Mouse (Mus musculus) myocyte (in vitro differentiated cells): Measurements from ENCODE around the gene Gm20388.

Experiments
- MAX ChIP-seq: IDR thresholded peaks from one replicate; pipeline ENCODE4 v1.6.1; 2011; ENCODE audit warnings: low read depth, mild to moderate bottlenecking, control low read depth
- MYOG ChIP-seq, 3 experiments: IDR thresholded peaks; one replicate each; pipeline ENCODE4 v1.6.1; 2011; ENCODE audit warnings: control low read depth in 2 of 3, low read depth in 2 of 3, mild to moderate bottlenecking in 2 of 3; ENCODE audit not compliant: insufficient read length in 2 of 3, control insufficient read depth in 1 of 3, insufficient read depth in 1 of 3
- POLR2A ChIP-seq: IDR thresholded peaks from one replicate; pipeline ENCODE4 v1.6.1; 2011; ENCODE audit warnings: low read depth, mild to moderate bottlenecking, control low read depth, moderate library complexity; ENCODE audit not compliant: insufficient read length
- POLR2AphosphoS2 ChIP-seq: IDR thresholded peaks from one replicate; pipeline ENCODE4 v1.6.1; 2011; ENCODE audit warnings: low read depth, control low read depth; ENCODE audit not compliant: insufficient read length

- TF ChIP-seq MAX (no peak), POLR2A (no peak), POLR2AphosphoS2 (no peak), MYOG (IDR thresholded peaks at IDR 0.05; ENCODE audit: control insufficient read depth in 1 of 3, insufficient read depth in 1 of 3, insufficient read length in 2 of 3, low read depth in 2 of 3) (no peak)
These were observed 3002.2 kb downstream of the Gm20388 start for GRCm38 (mm10) chr8:122912871-122913270.
